Mouse (Mus musculus): ENCODE measurements at regions not wholly inside any gene's neighbourhood (a gene's known extent, or its start where the extent isn't known, plus 50 kb on each side); places are given as distances from the start of the nearest gene placed in this dataset.

GRCm38 (mm10) chr4:30776816-30777442 lies 1187.0 kb upstream of the Map3k7 start:
- DNase-seq (ENCODE audit: low read depth, low spot score), result peak; percentile 10

- no peak for DNase-seq (ENCODE audit: low read depth, low spot score)
Observed at GRCm38 (mm10) chr4:30781649-30782048, 1182.2 kb upstream of the Map3k7 start.

GRCm38 (mm10) chr4:30789976-30790657 lies 1173.8 kb upstream of the Map3k7 start:
- no peak for DNase-seq (ENCODE audit: low read depth, low spot score)

GRCm38 (mm10) chr4:30809798-30810197 lies 1154.1 kb upstream of the Map3k7 start:
- no peak for DNase-seq (ENCODE audit: low read depth, low spot score)

- DNase-seq (ENCODE audit: low read depth, low spot score), result no peak
Observed at GRCm38 (mm10) chr4:30855361-30856056, 1108.4 kb upstream of the Map3k7 start.

- DNase-seq (ENCODE audit: low read depth, low spot score), result no peak
Observed at GRCm38 (mm10) chr4:30904966-30905365, 1058.9 kb upstream of the Map3k7 start.

- DNase-seq (ENCODE audit: low read depth, low spot score), result no peak
Observed at GRCm38 (mm10) chr4:30922944-30923343, 1041.0 kb upstream of the Map3k7 start.

- no peak for DNase-seq (ENCODE audit: low read depth, low spot score)
Observed at GRCm38 (mm10) chr4:30932358-30932757, 1031.5 kb upstream of the Map3k7 start.

- no peak for DNase-seq (ENCODE audit: low read depth, low spot score)
Observed at GRCm38 (mm10) chr4:30933030-30933987, 1030.6 kb upstream of the Map3k7 start.

GRCm38 (mm10) chr4:30983611-30984010 lies 980.3 kb upstream of the Map3k7 start:
- DNase-seq (ENCODE audit: low read depth, low spot score), result no peak

- DNase-seq (ENCODE audit: low read depth, low spot score), result peak; percentile 54
Observed at GRCm38 (mm10) chr4:31012006-31012405, 951.9 kb upstream of the Map3k7 start.

GRCm38 (mm10) chr4:31052077-31052677 lies 911.7 kb upstream of the Map3k7 start:
- DNase-seq (ENCODE audit: low read depth, low spot score), result no peak

GRCm38 (mm10) chr4:31076236-31076635 lies 887.7 kb upstream of the Map3k7 start:
- DNase-seq (ENCODE audit: low read depth, low spot score), result no peak

GRCm38 (mm10) chr4:31121586-31121985 lies 842.3 kb upstream of the Map3k7 start:
- no peak for DNase-seq (ENCODE audit: low read depth, low spot score)

GRCm38 (mm10) chr4:31143166-31143565 lies 820.7 kb upstream of the Map3k7 start:
- DNase-seq (ENCODE audit: low read depth, low spot score), result no peak

GRCm38 (mm10) chr4:31167431-31167830 lies 796.5 kb upstream of the Map3k7 start:
- peak; percentile 28 for DNase-seq (ENCODE audit: low read depth, low spot score)

- DNase-seq (ENCODE audit: low read depth, low spot score), result no peak
Observed at GRCm38 (mm10) chr4:31168357-31168756, 795.5 kb upstream of the Map3k7 start.

GRCm38 (mm10) chr4:31171190-31171589 lies 792.7 kb upstream of the Map3k7 start:
- no peak for DNase-seq (ENCODE audit: low read depth, low spot score)

GRCm38 (mm10) chr4:31197852-31198251 lies 766.0 kb upstream of the Map3k7 start:
- DNase-seq (ENCODE audit: low read depth, low spot score), result no peak

GRCm38 (mm10) chr4:31203286-31203685 lies 760.6 kb upstream of the Map3k7 start:
- no peak for DNase-seq (ENCODE audit: low read depth, low spot score)

GRCm38 (mm10) chr4:31205332-31205970 lies 758.4 kb upstream of the Map3k7 start:
- no peak for DNase-seq (ENCODE audit: low read depth, low spot score)
